Mouse (Mus musculus): ENCODE results near the gene Sytl3. TPM values are rescaled to one million over a fixed set of nuclear protein-coding genes. Genes with fewer than 3 reads are reported as not detected.

The Sytl3 gene
- polyA plus RNA-seq, 1 experiment from 2014 or later = 0.21 TPM

DNA sequence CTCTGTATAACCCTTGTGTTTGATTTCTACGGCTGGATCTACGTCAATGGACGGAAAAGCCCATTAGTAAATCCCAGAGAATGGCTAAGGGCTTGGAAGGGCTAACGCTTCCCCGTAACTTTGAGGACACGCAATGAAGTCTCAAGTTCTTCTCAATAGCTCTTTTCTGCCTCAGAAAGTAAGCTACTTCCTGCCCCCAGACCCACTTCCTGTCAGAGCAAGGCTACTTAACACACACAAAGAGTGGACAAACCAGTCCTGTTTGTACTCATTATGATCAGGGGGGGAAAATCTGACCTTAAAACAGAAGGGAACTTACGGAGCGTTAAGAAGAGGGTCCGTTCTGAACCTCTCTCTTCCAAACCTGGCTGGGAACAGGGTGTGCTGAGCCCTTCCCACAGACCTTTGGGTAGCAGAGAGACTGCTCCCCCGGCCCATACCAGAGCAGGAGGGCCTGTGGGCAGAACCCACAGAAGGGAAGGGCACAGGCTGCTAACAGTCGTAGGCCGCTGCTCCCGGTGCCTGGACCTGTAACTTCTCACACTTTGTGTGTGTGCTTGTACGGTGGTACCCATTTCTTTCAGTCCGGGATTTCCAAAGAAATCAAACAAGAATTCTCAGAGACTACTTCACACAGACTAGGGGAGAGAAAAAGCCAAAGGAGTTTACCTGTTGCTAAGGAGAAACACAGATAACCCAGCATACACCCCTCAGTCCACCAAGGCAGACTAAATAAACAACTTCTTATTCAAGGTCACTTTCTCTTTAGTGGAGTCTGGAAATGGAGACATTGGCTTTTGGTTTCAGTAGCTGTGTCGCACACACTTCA lies 113.0 kb downstream of the Sytl3 start:
- ATAC-seq (no peak), DNase-seq (no peak)
- no peak overlapping the region for H3K4me2 ChIP-seq (ENCODE audit: low read depth, low read length)
- H3K9ac ChIP-seq (replicated peaks) = no peak overlapping the region
- H3K36me3 ChIP-seq (replicated peaks; ENCODE audit: insufficient read depth, low read length) = no peaks in the 10 kb centered on the region
- 72% methylated on average over 16 of the region's 16 CpGs for WGBS (ENCODE audit: insufficient replicate concordance)
- H3K27me3 ChIP-seq (ENCODE audit: insufficient read depth, low read length) = no peaks in the 10 kb centered on the region
- no peak overlapping the region for H3K4me3 ChIP-seq (ENCODE audit: low read depth, low read length)
- no peak for TF ChIP-seq CTCF (IDR thresholded peaks at IDR 0.05; ENCODE audit: low read depth)
- no peak for TF ChIP-seq EP300 (IDR thresholded peaks at IDR 0.05; ENCODE audit: low read depth)
- H3K4me1 ChIP-seq (ENCODE audit: insufficient read depth) = peaks cover 15% of the 10 kb centered on the region
- no peaks in the 10 kb centered on the region for H3K9me3 ChIP-seq (ENCODE audit: low read length)
- peak overlapping the region; percentile 22; the same call in 1 of the 2 replicates for H3K27ac ChIP-seq (ENCODE audit: low read depth)

DNA sequence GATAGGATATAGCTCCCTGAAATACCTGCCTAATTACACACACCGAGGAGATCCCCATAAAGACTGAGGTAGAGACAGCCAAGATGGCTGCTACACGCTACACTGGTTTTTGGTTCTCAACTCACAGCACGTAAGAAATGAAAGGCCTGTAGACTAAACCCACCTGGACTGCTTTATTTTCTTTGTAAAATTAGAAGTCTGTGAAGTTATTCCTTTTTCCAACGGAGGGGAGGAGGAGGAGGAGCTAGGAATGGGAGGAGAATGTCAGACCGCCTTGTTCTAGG lies 113.5 kb downstream of the Sytl3 start:
- H3K4me1 ChIP-seq (ENCODE audit: insufficient read depth) = peaks cover 15% of the 10 kb centered on the region
- H3K4me3 ChIP-seq (ENCODE audit: low read depth, low read length) = no peak overlapping the region
- no peak overlapping the region for H3K27ac ChIP-seq (ENCODE audit: low read depth)
- no peak overlapping the region for H3K4me2 ChIP-seq (ENCODE audit: low read depth, low read length)
- DNase-seq (no peak), ATAC-seq (no peak)
- no peak for TF ChIP-seq CTCF (IDR thresholded peaks at IDR 0.05; ENCODE audit: low read depth)
- WGBS (ENCODE audit: insufficient replicate concordance) = 80% methylated on average over 5 of the region's 5 CpGs
- H3K36me3 ChIP-seq (replicated peaks; ENCODE audit: insufficient read depth, low read length) = no peaks in the 10 kb centered on the region
- H3K9me3 ChIP-seq (ENCODE audit: low read length) = no peaks in the 10 kb centered on the region
- H3K9ac ChIP-seq (replicated peaks) = no peak overlapping the region
- no peaks in the 10 kb centered on the region for H3K27me3 ChIP-seq (ENCODE audit: insufficient read depth, low read length)

DNA sequence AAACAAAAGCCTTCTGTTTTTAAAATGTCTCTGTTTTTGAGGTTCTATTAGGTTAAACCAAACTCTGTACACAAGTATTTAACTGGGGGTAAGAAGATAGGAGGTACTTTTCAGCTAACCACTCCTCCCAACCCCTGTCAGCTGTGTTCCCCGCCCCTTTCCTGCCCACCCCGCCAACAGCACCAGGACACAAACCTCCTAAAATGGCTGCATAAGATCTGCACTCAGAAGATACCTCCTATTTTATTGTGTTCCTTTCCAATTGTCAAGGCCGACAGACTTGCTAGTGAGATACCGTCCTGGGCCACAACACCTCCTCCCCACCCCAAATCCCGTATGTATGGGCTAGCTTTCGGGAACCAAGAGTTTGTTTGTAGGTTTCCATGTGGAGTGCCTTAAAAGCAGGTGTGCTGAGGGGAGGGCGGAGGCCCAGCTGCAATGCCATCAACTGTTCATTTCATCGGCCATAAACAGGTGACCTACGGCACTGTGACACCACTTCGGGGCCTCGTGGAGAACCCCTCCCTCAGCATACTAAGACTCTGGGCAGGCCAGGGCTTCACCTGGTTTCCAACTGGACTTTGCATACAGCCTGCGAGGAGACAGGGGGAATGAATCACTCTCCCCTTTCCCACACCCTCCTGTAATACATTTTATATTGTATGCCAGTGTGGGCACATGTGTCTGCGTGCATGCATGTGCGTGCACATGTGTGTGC lies 114.5 kb downstream of the Sytl3 start:
- no peak overlapping the region for H3K4me2 ChIP-seq (ENCODE audit: low read depth, low read length)
- H3K9ac ChIP-seq (replicated peaks) = no peak overlapping the region
- 69% methylated on average over 14 of the region's 14 CpGs for WGBS (ENCODE audit: insufficient replicate concordance)
- ATAC-seq = no peak
- H3K4me1 ChIP-seq (ENCODE audit: insufficient read depth) = peaks cover 6% of the 10 kb centered on the region
- no peak overlapping the region for H3K27ac ChIP-seq (ENCODE audit: low read depth)
- DNase-seq = no peak
- no peak overlapping the region for H3K4me3 ChIP-seq (ENCODE audit: low read depth, low read length)
- no peaks in the 10 kb centered on the region for H3K27me3 ChIP-seq (ENCODE audit: insufficient read depth, low read length)
- TF ChIP-seq CTCF (IDR thresholded peaks at IDR 0.05; ENCODE audit: low read depth) = no peak
- no peak for TF ChIP-seq EP300 (IDR thresholded peaks at IDR 0.05; ENCODE audit: low read depth)
- H3K9me3 ChIP-seq (ENCODE audit: low read length) = no peaks in the 10 kb centered on the region
- H3K36me3 ChIP-seq (replicated peaks; ENCODE audit: insufficient read depth, low read length) = no peaks in the 10 kb centered on the region

DNA sequence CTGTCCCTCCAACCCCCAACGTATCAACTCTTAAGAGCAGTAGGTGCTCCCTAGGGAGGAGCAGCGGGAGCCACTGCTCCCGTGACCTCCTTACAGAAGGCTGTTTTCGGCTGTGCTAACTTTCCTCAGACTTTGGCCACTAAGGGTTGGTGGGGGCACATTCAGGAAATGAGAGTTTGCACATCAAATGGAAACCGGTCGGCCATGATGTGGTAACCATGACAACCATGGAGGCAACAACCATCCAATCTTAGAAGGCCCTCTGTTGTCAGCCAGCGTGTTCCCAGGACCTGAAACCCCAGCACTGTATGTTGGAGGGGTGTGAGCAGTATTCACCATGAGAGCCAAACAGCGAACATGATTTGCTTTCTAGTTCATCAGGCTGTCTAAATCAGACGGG lies 116.3 kb downstream of the Sytl3 start:
- DNase-seq (no peak), ATAC-seq (no peak)
- no peak overlapping the region for H3K9ac ChIP-seq (replicated peaks)
- H3K9me3 ChIP-seq (ENCODE audit: low read length) = no peaks in the 10 kb centered on the region
- no peak overlapping the region for H3K4me2 ChIP-seq (ENCODE audit: low read depth, low read length)
- no peak for TF ChIP-seq EP300 (IDR thresholded peaks at IDR 0.05; ENCODE audit: low read depth)
- no peak for TF ChIP-seq CTCF (IDR thresholded peaks at IDR 0.05; ENCODE audit: low read depth)
- no peaks in the 10 kb centered on the region for H3K36me3 ChIP-seq (replicated peaks; ENCODE audit: insufficient read depth, low read length)
- no peaks in the 10 kb centered on the region for H3K27me3 ChIP-seq (ENCODE audit: insufficient read depth, low read length)
- H3K27ac ChIP-seq (ENCODE audit: low read depth) = no peak overlapping the region
- peaks cover 22% of the 10 kb centered on the region for H3K4me1 ChIP-seq (ENCODE audit: insufficient read depth)
- WGBS (ENCODE audit: insufficient replicate concordance) = 79% methylated on average over 9 of the region's 9 CpGs
- H3K4me3 ChIP-seq (ENCODE audit: low read depth, low read length) = no peak overlapping the region

DNA sequence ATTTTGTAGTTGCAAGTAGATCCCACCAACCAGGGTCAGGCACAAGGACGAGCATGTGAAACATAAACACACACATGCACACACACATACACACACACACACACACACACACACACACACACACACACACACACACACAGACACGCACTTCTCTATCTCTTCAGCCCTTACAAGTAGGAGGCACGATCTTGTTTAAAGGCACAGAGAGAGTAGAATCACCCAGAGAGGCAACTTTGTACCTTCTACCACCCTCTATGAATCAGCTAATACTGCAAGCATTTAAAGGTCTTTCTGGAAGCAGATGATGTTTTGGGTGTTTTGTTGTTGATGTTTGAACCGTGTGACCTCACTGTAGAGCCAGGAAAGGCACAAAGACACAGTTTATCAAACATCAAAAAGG lies 116.8 kb downstream of the Sytl3 start:
- Histone ChIP-seq H3K9ac (replicated peaks) (no peak overlapping the region), H3K27me3 (ENCODE audit: insufficient read depth, low read length) (no peaks in the 10 kb centered on the region), H3K4me1 (ENCODE audit: insufficient read depth) (peaks cover 26% of the 10 kb centered on the region), H3K9me3 (ENCODE audit: low read length) (no peaks in the 10 kb centered on the region), H3K4me2 (ENCODE audit: low read depth, low read length) (no peak overlapping the region), H3K36me3 (replicated peaks; ENCODE audit: insufficient read depth, low read length) (no peaks in the 10 kb centered on the region), H3K4me3 (ENCODE audit: low read depth, low read length) (no peak overlapping the region), H3K27ac (ENCODE audit: low read depth) (no peak overlapping the region)
- WGBS (ENCODE audit: insufficient replicate concordance) = 64% methylated on average over 4 of the region's 4 CpGs
- no peak for TF ChIP-seq EP300 (IDR thresholded peaks at IDR 0.05; ENCODE audit: low read depth)
- no peak for TF ChIP-seq CTCF (IDR thresholded peaks at IDR 0.05; ENCODE audit: low read depth)
- ATAC-seq (no peak), DNase-seq (no peak)

DNA sequence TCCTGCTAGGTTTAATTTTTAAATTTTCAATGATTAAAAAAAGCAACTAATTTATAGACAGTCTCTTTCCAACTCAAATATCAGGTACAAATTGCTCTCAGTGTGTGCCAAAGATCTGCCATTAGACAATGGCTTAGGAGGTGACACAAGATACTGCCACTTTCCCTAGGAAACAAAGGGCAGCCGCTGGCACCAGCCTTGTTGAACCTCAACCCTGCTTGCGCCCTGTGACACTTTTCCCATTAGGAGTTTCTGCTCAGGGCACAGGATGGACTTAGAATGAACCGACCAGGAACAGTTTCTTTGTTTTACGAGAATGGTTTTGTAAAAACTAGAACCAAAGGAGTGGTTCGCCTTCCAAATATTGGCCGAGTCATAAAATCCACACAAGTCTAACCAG lies 117.2 kb downstream of the Sytl3 start:
- H3K4me2 ChIP-seq (ENCODE audit: low read depth, low read length) = no peak overlapping the region
- H3K9me3 ChIP-seq (ENCODE audit: low read length) = no peaks in the 10 kb centered on the region
- 81% methylated on average over 6 of the region's 6 CpGs for WGBS (ENCODE audit: insufficient replicate concordance)
- H3K9ac ChIP-seq (replicated peaks) = no peak overlapping the region
- H3K27ac ChIP-seq (ENCODE audit: low read depth) = no peak overlapping the region
- no peaks in the 10 kb centered on the region for H3K36me3 ChIP-seq (replicated peaks; ENCODE audit: insufficient read depth, low read length)
- no peak overlapping the region for H3K4me3 ChIP-seq (ENCODE audit: low read depth, low read length)
- ATAC-seq (no peak), DNase-seq (no peak)
- TF ChIP-seq CTCF (IDR thresholded peaks at IDR 0.05; ENCODE audit: low read depth) (no peak), EP300 (IDR thresholded peaks at IDR 0.05; ENCODE audit: low read depth) (no peak)
- no peaks in the 10 kb centered on the region for H3K27me3 ChIP-seq (ENCODE audit: insufficient read depth, low read length)
- H3K4me1 ChIP-seq (ENCODE audit: insufficient read depth) = peaks cover 28% of the 10 kb centered on the region
